Mouse (Mus musculus) left cerebral cortex, postnatal 25 days (tissue): ENCODE data around the gene Hand1. TPM values are rescaled to one million over a fixed set of nuclear protein-coding genes. Genes with fewer than 3 reads are reported as not detected.
"Not testable (repeated sequence)": the region's sequence is repeated elsewhere in the genome, so short reads cannot be mapped to it uniquely, and the experiment has no call there.

Experiments used
- DNase-seq, 2 experiments: peaks; one replicate each; pipeline ENCODE4 v3.0.0; 2022; ENCODE audit warnings: low spot score in 2 of 2, mixed read lengths in 1 of 2
- intact Hi-C: fragments of 180-260 bp; cut with DNase I; formaldehyde crosslinking; loops from one replicate; pipeline ENCODE4 v1.15.1; 2025
- total RNA-seq, 2 experiments: library from RNA; stranded (reverse); gene quantifications; 2 replicates each; pipeline ENCODE4 v1.2.3; 2021

The Hand1 gene
- total RNA-seq: not detected

DNA sequence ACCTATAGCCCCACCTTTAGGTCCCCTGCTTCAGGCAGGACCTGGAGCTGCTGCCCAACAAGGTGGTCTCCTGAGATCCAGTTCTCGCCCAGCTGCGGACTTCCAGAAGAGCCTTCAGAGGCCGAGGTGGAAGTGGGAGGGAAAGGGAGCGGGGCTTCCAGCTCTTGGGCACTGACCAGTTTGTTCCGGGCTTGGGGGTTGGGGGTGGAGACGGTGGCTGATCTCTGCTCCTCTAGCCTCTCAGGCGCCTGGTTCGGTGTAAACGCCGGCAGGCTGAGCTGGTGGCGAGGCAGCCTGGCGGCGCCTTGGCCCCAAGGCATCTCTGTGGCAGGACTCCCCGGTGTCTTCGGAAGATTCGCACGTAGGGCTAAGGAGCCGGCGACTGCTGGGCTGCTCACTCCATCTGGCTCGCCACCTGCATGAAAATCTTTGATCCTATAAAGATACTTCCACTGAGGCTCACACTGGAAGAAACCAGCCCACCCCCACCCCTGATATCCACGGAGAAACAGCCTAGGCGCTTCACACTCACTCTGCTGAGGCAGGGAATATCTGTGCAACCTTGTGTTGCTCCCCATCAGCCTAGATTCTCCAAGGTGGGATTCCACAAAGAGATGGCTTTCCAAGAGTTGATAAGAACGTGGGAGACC lies at the start of gene Hand1:
Gene Hand1, minus strand, starts transcription at position 267 of the 650 bp plus-strand sequence.
- intact Hi-C loops: no loop called here

DNA sequence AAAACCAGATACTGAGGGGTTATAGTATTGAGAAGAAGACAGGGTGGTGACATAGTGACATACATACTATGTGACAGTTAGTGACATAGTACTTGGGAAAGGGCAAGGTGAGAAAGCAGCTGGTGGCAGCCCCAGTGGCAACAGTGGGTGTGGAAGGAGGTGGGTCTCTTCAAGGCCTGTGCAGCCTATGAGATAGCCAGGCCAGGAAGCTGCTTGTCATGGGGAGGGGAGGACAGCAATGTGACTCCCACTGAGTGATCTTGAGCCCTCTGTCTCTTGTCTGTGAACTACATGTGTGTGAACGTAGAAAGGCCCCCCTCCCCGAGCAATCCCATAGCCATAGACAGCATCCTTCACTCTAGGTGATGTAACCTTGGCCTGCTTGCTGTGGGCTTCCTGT lies 43.5 kb upstream of the Hand1 start:
- intact Hi-C loops: no loop called here
- no peak for DNase-seq

More for the DNA sequence above, at the start of gene Hand1:
- DNase-seq: no peak

DNA sequence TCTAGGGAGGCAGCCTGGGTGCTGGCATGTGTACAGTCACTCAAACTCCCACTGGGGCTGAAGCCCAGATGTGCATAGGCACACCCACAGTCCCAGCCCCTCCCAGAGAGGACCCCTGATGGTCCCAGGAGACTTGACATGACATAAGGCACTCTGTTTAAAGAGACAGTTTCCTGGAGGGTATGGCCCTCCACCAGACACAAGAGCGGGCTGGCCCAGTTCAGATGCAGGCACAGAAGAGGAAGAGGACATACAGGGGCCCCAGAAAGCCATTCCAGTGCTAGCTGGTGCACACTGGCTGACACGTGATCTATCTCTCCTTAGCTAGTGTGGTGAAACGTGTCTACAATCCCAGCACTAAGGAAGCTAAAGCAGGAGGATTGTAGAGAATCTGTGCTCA lies 40.4 kb upstream of the Hand1 start:
- intact Hi-C loops: no loop called here

DNA sequence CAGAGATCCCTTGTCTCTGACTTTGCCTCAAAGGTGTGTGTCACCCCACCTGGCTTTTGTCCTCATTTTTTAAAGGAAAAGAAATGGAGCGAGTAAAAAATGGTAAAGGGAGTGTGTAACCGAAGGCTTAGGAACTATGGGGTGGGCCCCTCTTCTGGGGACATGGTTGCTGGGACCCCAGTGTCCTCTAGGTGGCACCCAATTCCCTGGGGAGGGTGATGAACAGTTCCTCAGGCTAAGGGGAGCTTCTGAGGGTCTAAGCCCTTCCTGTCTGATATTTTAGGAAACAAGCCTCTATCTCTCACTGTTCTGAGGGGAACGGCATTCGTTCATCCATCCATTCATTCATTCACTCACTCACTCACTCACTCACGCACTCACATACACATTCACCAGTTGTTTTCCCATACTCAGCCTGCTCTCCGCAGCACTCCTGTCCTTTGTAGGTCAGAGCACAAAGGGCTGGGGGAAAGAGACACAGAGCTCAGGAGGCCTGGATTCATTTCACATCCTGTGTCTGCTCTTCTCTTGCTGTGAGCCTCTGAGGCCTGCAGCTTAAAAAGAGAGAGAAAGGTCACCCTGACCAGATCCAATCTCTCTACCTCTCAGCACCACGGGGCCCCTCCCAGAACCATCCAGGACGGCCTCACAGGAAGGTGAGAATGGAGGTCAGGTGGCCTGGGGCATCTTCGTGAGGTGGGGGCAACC lies 36.3 kb upstream of the Hand1 start:
- peak in 1 of 2 experiments; percentile 7 for DNase-seq
- intact Hi-C loops: loop anchor here (2.0 kb wide), 1 partner anchor 66 kb away; no protein-coding TSS in a partner anchor

More for the DNA sequence above, 40.4 kb upstream of the Hand1 start:
- no peak for DNase-seq

DNA sequence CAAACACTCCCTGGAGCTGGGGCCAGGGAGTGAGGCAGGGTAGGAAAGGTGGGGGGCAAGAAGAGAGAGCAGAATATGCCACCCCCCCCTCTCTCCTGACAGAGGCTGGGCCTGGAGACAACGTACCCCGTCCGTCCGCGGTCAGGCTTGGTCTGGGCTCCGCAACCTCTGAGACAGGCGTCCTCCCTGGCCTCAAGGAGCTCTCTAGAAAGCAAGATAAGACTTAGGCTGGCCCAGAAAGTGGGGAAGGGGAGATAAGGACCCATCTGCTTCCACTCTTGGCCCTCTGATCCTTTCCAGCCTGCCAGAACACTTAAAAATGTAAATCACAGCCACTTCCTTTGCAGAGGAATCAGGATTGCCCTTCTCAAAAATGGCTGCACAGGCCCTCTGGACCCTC lies 33.8 kb upstream of the Hand1 start:
- intact Hi-C loops: no loop called here
- no peak for DNase-seq

DNA sequence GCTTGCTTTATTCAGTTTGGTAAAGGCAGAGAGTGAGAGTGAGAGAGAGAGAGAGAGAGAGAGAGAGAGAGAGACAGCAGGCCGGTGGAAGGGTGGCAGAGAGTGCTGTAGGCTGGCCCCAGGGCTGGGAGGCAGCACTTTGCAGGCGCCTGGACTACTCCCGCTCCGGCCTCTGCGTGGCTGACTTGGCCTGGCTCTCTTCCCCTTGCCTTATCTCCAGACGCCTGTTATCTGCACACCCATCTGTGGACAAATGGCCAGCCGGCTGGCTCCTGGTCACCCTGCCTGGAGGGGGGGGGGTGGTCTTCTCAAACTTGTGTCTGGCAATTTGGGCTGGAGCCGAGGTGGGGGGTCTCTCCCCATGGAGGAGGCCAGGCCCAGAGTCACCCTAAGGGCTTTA lies 32.0 kb upstream of the Hand1 start:
- no peak for DNase-seq
- intact Hi-C loops: no loop called here

DNA sequence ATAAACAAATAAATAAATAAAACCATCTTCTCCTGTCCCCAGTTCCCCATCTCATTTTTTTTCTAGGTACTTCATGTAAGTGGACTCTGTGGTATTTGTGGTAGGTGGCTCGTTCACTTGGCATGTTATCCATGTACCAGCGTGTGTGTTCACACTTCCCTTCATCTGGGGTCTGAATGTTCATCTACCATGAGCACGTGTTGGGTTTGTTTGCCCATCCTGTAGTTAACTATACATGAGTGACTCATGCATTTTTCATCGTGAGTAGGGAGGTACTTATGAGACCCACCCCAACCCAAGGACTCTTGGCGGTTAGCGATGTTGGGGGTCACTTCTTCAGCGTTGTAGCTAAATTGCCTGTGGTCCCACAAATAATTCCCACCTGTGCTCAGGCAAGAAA lies 29.5 kb upstream of the Hand1 start:
- intact Hi-C loops: no loop called here
- no peak for DNase-seq

DNA sequence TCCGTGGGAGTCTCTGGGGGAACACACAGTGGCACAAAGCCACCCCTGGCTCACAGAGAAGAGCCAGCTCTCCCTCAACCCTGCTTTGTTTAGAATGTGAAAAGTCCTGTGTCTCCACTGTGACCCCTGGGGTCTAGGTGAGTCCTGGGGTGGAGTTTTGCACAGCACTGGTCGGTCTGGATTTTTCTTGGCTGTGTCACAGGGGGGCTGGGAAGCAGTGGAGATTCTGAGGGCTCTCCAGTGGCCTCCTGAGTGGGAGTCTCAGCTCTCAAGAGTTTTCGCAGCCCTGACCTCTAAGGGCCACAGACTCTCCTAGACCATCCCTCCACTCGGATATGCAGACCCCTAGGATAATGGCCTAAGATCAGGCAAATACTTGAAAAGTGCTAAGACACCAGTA lies 25.1 kb upstream of the Hand1 start:
- intact Hi-C loops: no loop called here
- DNase-seq: no peak

DNA sequence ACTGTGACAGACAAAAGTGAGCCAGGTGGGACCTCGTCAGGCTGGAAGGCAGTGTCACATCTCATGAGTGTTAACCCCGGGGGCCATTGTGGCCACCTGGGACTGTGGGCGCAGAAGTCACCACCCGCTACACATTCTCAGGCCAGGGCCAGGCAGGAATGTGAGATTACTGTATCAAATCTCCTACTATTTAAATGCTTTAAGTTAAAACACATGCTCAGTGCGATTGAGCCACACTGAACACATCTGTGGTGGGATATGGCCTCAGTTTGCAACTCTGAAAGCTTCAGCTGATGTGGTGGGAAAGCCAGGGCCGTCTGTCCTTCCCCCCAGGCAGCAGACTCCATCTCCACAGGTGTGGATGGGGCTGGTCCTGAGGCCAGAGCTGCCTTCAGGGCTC lies 21.0 kb upstream of the Hand1 start:
- no peak for DNase-seq
- intact Hi-C loops: no loop called here

DNA sequence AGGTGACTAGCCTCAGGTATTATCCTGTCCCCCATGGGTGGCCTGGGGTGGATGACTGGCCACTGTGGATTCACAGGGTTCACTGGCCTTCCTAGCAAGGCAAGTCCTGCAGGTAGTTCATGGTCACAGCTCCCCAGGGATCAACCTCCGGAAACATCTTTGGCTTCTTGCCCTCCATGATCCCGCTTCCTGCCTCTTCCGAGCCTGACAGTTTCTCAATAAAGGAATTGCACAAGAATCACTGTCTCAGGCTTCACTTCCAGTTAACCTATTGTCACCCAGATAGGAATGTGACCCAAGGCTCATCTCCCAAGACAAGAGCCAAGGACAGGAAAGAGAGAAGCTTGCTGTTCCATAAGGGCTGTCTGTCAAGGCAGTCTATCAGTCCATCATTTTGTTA lies 18.3 kb upstream of the Hand1 start:
- intact Hi-C loops: no loop called here
- DNase-seq: no peak

DNA sequence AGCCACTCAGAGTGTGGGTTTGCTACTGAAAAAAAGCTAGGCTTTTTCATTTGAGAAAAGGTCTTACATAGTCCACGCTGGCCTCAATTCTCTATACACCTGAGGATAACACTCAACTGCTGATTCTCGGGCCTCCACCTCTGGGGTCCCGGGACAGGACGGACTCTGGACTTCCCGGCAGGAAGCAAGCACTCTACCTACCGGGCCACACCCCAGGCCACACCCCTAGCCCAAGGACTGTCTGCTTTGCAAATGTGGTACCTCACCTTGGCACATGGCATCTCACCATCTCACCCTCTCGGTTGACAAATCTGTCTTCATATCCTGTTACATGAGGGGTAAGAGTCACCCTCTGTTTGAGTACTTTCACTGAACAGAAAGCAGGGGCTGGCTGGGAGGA lies 17.7 kb upstream of the Hand1 start:
- intact Hi-C loops: no loop called here
- no peak for DNase-seq

DNA sequence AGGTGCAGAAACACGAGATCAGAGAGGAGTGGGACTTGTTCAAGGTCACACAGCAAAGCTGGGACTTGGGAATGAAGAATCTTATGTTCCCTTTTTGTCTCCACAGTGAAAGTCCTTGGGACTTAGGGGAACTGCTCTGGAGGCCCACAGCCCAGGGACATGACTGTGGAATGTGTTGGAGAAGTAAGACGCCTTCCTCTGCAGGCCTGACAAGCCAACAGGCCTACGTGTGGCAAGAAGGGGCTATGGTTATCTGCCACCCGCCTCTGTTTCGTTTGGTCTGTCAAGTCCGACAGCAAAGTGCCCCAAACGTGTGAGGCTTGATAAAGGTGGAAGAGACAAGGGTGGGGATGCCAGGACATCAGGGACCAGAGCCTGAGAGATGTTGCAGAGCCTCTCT lies 14.8 kb upstream of the Hand1 start:
- intact Hi-C loops: no loop called here
- DNase-seq: no peak

DNA sequence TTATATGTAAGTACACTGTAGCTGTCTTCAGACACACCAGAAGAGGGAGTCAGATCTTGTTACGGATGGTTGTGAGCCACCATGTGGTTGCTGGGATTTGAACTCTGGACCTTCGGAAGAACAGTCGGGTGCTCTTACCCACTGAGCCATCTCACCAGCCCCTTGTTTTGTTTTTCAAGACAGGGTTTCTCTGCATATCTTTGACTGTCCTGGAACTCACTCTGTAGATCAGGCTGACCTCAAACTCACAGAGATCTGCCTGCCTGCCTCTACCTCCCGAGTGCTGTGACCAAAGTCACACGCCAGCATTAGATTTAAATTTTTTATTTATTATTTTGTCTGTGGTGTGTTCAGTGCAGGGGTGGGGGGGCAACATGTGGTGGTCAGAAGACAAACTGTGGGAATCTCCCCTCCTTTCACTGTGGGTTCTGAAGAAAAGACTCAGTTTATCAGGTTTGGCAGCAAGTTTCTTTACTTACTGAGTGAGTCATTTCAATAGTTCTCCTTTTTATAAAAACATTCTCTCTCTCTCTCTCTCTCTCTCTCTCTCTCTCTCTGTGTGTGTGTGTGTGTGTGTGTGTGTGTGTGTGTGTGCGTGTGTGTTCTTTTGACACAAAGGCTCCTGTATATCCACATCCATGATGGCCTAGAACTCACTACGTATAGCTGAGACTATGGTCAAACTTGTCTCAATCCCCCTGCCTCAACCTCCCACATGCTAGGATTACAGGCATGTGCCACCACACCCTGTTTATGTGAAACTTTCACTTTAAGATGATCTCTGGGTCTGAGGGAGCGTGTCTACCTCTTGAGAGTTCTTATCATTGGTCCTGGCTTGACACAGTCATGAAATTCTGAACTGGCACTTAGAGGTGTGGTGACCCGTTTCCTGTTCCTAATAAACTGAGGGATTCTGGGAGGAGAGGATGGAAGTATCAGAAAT lies 14.1 kb upstream of the Hand1 start:
- intact Hi-C loops, DNase-seq: not testable (repeated sequence)

DNA sequence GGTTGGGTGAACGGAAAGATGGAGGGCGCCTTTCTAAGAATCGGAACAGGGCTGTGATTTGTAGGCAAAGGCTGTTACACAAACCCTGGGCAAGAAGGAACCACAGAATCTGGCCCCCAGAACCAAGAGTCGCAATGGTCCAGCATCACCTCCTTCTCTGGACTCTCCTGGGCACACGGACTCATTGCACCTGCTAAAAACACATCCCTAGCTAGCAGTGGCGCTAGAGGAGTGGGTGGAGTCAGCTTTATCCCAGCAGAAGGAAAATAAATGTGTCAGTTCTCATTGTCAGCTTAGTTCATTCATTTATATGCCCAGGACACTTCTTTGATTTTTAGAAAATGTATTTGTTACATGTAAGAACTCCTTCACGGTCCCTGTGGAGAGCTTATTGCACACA lies 8.8 kb upstream of the Hand1 start:
- DNase-seq: no peak
- intact Hi-C loops: no loop called here

DNA sequence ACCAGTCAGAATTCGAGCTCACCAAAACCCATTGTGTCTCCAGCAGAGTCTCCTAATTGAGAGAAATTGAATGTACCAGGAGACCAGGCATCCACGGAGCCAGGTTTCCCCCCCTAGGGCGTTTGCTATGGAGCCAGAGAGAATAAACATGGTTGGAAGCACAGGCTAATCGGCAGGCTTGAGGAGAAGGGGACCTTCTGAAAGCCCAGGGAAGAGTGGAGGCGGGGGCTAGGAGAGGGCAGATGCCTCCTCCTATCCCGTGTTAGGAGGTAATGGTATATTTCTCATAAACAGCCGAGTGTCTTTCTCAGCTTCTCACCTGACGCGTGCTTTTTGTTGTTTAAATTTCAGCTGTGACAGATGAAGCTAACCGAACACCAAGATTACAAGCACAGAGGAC lies 8.4 kb upstream of the Hand1 start:
- DNase-seq: no peak
- intact Hi-C loops: no loop called here

DNA sequence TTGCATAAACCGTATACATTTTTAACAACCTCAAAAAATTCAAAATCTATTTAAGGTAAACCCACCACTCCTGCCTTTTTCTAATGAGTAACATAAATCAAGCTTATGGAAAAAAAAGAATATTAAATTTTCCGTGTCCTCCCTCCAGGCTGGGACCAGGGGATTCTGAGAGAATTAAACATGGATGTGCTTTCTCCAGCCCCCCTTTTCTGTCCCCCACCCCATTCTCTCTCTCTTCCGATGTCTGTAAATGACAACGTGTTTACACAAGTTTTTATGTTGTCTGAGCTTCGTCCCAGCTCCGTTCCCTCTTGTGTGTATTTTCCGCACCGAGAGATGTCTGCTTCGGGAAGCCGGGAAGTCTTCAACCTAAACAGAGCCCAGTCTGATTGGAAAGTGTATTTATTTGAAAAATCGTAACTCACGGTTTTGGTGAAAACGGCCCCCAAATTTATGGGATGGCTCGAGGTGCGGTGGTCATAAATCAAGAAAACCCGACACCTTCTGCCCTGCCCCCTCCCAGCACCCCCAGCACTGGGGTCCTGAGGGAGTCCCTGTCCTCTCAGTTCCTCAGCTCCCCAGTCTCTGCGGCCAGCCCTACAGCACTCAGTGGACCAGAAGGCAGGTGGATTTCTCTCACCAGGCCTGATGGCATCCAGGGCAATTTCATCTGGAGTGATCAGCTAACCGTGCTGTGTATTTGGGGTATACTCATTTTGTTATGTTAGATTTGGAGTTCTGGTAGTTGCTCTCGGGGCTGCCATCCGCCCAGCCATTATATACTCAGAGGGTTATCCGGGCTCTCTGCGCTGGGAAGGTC lies 5.5 kb upstream of the Hand1 start:
- no peak for DNase-seq

DNA sequence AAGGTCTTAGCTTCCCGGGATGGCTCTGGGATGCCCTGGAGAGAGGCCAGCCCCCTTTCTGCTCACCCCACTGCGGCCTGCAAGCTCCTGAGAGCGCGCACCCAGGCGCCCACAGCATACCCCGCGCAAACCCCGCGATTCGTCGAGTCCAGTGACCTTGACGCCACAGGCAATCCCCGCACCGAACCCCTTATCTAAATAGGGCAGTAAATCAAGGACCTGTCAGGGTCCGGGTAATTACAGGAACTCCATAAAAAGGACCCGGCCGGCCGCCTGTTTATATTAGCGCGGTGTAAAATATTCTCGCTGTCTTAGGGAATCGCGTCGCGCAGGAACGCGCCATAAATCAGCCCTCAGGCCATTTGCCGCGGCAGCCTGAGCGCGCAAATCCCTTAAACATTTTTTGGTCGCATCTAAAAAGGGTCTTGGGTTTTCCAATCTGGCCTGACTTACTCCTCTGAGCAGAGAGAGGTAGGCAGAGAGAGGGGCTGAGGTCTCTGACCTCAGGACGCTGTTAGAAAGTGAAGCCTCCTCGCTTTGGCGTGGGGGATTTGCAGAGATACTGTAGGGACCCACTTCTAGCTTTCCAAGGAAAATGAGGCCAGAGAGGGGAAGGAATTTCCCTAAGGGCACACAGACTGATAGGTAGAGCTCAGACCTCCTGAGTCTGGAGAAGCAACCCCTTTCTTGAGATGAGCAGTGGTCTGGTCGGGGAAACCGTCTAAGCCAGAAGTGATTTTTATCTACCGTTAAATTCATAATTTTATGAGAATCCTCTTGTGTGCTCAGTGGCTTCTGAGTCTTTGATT lies 4.5 kb upstream of the Hand1 start:
- DNase-seq: no peak
- intact Hi-C loops: no loop called here

More for the DNA sequence above, 5.5 kb upstream of the Hand1 start:
- intact Hi-C loops: no loop called here

DNA sequence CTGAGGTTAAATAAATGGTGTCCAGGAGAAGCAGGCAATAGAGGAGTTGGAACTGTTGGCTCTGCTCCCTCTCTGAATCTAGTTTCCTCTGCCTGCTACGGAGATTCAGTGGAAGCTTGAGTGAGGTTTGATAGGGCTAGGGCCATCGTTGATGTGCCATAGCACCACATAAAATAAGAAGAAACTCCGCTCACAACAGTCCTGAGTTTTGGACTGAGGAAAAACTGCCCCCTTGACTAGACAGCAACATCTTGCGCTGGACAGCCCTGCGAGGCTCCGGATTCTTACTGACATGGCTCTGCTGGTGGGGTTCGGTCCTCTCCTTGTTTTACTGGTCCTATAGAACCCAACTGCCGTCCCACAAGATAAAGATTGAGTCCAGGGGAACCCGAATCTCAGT lies 3.8 kb upstream of the Hand1 start:
- DNase-seq: no peak
- intact Hi-C loops: no loop called here

DNA sequence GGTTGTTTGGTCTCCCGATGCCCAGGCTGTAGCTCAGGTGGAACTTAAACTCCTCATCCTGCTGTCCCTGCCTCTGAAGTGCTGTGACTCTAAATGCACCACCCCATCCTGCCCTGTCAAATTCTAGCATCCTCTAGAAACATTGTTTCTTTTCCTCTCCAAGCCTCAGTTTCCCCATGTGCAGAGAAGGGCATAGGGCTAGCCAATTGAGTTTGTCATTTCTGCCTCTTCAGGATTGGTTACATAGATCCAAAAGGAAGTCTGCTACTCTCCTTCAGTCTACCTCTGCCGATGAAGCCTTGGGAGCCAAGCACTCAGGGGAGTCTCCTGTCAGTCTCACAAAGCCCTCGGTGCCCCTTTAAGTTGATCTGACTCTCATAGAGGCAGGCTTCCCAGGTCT lies 3.3 kb upstream of the Hand1 start:
- intact Hi-C loops: no loop called here
- DNase-seq: no peak
